Mouse (Mus musculus): ENCODE measurements around the gene Sypl2. TPM values are rescaled to one million over a fixed set of nuclear protein-coding genes. Genes with fewer than 3 reads are reported as not detected.

Gene Sypl2
- not detected in 2 replicates for polyA plus RNA-seq (2012; ENCODE audit: low replicate concordance)

GRCm38 (mm10) chr3:108226558-108227350, at the start of gene Sypl2:
TSS of gene Sypl2 (minus strand) at chr3:108226648.

DNA sequence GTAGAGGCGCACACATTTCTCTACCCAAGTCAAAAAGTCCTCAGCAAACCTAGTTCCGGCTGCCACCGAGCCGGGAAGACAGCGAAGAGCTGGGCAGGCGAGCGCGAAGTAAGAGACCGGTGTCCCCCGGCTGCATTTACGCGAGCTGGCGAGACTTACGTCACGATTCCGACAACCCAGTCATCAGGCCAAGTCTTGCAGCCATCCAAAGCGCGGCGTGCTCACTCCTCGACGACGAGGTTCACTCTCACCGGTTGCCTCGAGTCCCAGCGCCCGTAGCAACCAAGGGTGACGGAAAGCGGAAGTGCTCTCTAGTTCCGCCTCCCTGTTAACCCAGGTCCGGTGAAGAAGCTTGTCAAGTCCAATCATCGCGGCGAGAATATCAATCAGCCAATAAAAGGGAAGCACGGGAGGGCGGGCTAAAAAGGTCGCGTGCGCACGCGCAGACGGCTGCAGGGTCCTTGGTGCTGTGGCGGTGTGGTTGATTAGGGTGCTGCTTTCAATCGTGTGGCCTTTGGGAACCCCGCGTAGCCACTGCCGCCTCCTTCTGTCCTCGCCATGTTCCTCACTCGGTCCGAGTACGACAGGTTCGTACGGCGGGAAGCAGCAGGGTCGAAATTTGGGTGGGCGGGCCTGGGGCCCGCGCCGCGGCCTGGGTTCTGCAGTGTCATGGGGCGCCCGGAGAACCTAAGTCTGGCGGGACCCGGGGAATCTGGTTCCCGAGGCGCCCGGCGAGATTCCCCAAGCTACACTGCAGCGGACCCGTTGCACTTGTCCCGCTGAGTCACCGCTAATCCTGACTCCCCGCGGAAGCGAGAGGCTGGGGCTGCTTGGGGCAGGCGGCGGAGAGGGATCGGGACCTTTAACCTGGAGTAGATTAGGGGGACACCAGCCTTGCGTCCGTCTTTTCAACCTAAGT, 30.5 kb upstream of the Sypl2 start, which contains the start of gene Psma5:
TSS of gene Psma5 (plus strand) at position 208 of the 919 bp plus-strand sequence.

DNA sequence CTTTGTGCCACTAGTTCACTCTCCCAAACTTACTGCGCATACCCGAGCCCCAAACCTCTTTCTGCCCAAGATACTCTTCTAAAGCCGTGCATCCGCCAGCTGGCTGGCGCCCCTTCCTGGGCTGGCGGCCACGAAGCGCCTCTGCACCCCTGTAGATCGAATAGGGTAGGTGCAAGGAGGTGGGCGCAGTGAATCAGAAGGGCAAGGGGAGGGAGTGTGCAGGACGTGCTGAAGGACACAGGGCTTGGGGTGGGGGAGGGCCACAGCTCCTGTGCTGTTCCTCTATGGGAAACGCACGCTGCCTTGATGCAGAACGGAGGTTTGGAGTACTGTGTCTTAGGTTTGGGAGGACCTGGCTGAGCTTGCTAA, 15.7 kb downstream of the Sypl2 start, which contains the start of gene Atxn7l2:
TSS of gene Atxn7l2 (minus strand) at position 164 of the 369 bp plus-strand sequence.

GRCm38 (mm10) chr3:108200329-108201323, 25.8 kb downstream of the Sypl2 start, which contains the start of gene Cyb561d1:
TSS of gene Cyb561d1 (minus strand) at chr3:108201212.

DNA sequence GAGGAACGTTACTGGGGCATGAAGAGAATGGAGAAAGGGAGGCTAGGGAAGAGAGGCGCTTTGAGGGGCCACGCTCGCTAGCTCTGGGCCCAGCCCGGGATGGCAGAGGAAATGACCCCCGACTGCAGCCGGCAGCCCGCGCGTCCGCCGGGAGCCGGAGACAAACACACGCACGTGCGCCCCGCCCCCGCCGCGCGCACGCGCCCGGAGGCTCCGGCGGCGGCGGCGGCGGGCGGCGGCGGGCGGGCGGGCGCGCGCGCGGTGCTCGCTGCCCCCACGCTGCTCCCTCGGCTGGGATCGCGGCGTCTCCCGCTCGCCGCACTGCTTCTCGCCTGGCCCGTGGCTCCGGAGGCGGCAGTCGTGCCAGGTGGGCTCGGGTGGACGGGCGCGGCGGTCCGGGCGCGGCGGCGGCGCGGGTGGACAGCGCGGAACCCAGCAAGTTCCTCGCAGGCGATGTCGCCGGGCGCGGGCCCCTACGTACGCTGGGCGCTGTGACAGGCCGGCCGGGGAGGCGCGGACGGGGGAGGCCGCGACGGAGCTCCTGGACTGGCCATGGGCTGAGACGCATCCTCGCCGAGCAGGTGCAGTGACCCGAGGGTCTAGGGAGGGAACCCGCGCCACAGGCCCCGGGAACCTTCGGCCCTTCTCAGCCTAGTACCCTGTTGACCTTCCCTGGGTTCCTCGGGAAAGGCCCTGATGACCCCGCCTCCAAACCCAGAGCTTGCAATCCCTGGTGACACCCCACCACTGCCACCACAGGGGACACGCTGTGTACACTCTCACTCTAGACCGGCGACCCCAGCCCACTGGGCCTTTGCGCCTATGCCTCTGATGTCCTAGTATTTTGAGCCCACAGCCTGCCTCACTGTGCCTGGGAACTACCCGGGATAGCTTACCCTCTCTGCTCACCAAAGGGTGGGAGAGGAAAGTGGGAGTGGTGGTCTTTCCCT, 40.1 kb downstream of the Sypl2 start, which contains the start of gene Amigo1:
TSS of gene Amigo1 (plus strand) at position 238 of the 950 bp plus-strand sequence.

Other genes starting within 250 kb of the Sypl2 start
- 0.40 TPM in 1 of 2 replicates, not detected in the other for gene Gstm2, start 240.2 kb downstream of the Sypl2 start, polyA plus RNA-seq (2012; ENCODE audit: low replicate concordance)
- 27.7 and 72.8 TPM in 2 replicates for gene Gstm1, start 208.7 kb downstream of the Sypl2 start, polyA plus RNA-seq (2012; ENCODE audit: low replicate concordance)
- 0.34 and 0.51 TPM in 2 replicates for gene Gstm4, start 181.8 kb downstream of the Sypl2 start, polyA plus RNA-seq (2012; ENCODE audit: low replicate concordance)
- gene Ampd2, start 140.0 kb downstream of the Sypl2 start, polyA plus RNA-seq (2012; ENCODE audit: low replicate concordance) = 64.7 and 77.9 TPM in 2 replicates
- 0.16 TPM in 1 of 2 replicates, not detected in the other for gene Gnat2, start 133.9 kb downstream of the Sypl2 start, polyA plus RNA-seq (2012; ENCODE audit: low replicate concordance)
- gene Gnai3, start 80.5 kb downstream of the Sypl2 start, polyA plus RNA-seq (2012; ENCODE audit: low replicate concordance) = 5.1 and 5.2 TPM in 2 replicates
- gene Gpr61, start 71.8 kb downstream of the Sypl2 start, polyA plus RNA-seq (2012; ENCODE audit: low replicate concordance) = not detected in 2 replicates
- gene Amigo1, start 40.3 kb downstream of the Sypl2 start, polyA plus RNA-seq (2012; ENCODE audit: low replicate concordance) = 1.5 and 3.8 TPM in 2 replicates
- 2.9 and 8.8 TPM in 2 replicates for gene Cyb561d1, start 25.4 kb downstream of the Sypl2 start, polyA plus RNA-seq (2012; ENCODE audit: low replicate concordance)
- 9.1 and 20.2 TPM in 2 replicates for gene Atxn7l2, start 15.7 kb downstream of the Sypl2 start, polyA plus RNA-seq (2012; ENCODE audit: low replicate concordance)
- 2.5 and 4.8 TPM in 2 replicates for gene Psma5, start 30.3 kb upstream of the Sypl2 start, polyA plus RNA-seq (2012; ENCODE audit: low replicate concordance)
- 1.9 and 4.9 TPM in 2 replicates for gene Sort1, start 57.4 kb upstream of the Sypl2 start, polyA plus RNA-seq (2012; ENCODE audit: low replicate concordance)
- not detected in 2 replicates for gene Mybphl, start 138.3 kb upstream of the Sypl2 start, polyA plus RNA-seq (2012; ENCODE audit: low replicate concordance)
- gene Psrc1, start 157.2 kb upstream of the Sypl2 start, polyA plus RNA-seq (2012; ENCODE audit: low replicate concordance) = 64.2 and 72.0 TPM in 2 replicates
- 0.77 and 1.9 TPM in 2 replicates for gene Celsr2, start 188.9 kb upstream of the Sypl2 start, polyA plus RNA-seq (2012; ENCODE audit: low replicate concordance)
- gene Sars, start 218.6 kb upstream of the Sypl2 start, polyA plus RNA-seq (2012; ENCODE audit: low replicate concordance) = 36.0 and 114 TPM in 2 replicates

Data from leukemia stem cell, adult 10-12 weeks (primary cell).